Mouse (Mus musculus): Measurements from ENCODE around the gene Mpzl1. TPM values are rescaled to one million over a fixed set of nuclear protein-coding genes. Genes with fewer than 3 reads are reported as not detected.

Gene Mpzl1
- polyA plus RNA-seq, 1 experiment, result 20.7 TPM

DNA sequence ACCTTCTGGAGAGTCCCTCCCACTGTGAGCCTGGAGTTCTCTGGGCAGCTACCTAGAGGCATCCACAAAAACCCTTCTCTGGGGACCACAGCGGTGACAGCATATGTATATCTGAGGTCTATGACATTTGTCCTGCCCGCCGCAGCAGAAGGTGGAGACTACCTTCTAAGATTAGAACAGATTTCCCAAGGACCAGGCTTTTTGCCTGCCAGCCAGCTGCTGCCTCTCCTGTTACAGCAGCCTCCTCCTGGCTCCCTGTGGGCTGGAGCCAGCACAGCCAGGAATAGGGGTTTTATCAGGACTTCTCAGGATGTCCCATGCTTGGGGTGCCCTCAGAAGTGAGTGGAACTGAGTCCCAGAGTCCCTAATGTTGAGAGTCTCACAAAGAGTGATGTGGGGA, 42.7 kb upstream of the Mpzl1 start:
- Histone ChIP-seq H3K4me3 (replicated peaks; ENCODE audit: control insufficient read depth, low read depth, low read length) (no peak overlapping the region), H3K27ac (ENCODE audit: control insufficient read depth, insufficient read depth, low read depth, low read length, poor library complexity) (no peak overlapping the region), H3K4me1 (ENCODE audit: control insufficient read depth, insufficient read depth, low read length) (peaks cover 12% of the 10 kb centered on the region)
- WGBS, result 84% methylated on average over 3 of the region's 3 CpGs
- no peak for TF ChIP-seq CTCF (IDR thresholded peaks at IDR 0.05; ENCODE audit: control insufficient read depth, insufficient read depth, low read length)
- no peak for TF ChIP-seq POLR2A (IDR thresholded peaks at IDR 0.05; ENCODE audit: borderline replicate concordance, control insufficient read depth, low read depth, low read length)

- H3K4me3 ChIP-seq (replicated peaks; ENCODE audit: control insufficient read depth, low read depth, low read length), result no peak overlapping the region
- H3K27ac ChIP-seq (ENCODE audit: control insufficient read depth, insufficient read depth, low read depth, low read length, poor library complexity), result peak overlapping the region; percentile 16
- peaks cover 6% of the 10 kb centered on the region for H3K4me1 ChIP-seq (ENCODE audit: control insufficient read depth, insufficient read depth, low read length)
- 22% methylated on average over 9 of the region's 9 CpGs for WGBS
- no peak for TF ChIP-seq CTCF (IDR thresholded peaks at IDR 0.05; ENCODE audit: control insufficient read depth, insufficient read depth, low read length)
- TF ChIP-seq POLR2A (IDR thresholded peaks at IDR 0.05; ENCODE audit: borderline replicate concordance, control insufficient read depth, low read depth, low read length), result no peak
Measured at GRCm38 (mm10) chr1:165675167-165675566, 40.8 kb upstream of the Mpzl1 start.

DNA sequence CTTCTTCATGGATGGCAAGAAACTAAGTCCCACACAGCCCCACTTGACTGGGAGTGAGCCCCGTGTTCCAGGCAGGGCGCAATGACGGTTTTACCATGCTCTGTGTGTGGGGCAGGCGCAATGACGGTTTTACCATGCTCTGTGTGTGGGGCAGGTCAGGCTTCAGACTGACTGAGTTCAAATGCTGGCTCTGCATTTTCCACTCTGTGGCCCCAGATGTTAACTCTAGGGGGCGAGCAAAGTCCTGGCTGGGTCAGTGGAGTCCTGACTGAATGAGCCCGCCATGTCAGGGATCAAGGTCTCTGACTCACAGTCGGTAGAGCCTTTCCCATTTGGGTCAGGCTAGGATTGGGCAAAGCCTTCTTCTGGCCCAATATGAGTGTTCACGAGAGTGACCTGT, 38.0 kb upstream of the Mpzl1 start:
- Histone ChIP-seq H3K4me3 (replicated peaks; ENCODE audit: control insufficient read depth, low read depth, low read length) (no peak overlapping the region), H3K4me1 (ENCODE audit: control insufficient read depth, insufficient read depth, low read length) (peaks cover 4% of the 10 kb centered on the region; the same call in 1 of the 2 replicates), H3K27ac (ENCODE audit: control insufficient read depth, insufficient read depth, low read depth, low read length, poor library complexity) (no peak overlapping the region)
- 63% methylated on average over 9 of the region's 9 CpGs for WGBS
- no peak for TF ChIP-seq POLR2A (IDR thresholded peaks at IDR 0.05; ENCODE audit: borderline replicate concordance, control insufficient read depth, low read depth, low read length)
- peak; percentile 37; the same call in 1 of the 2 replicates for TF ChIP-seq CTCF (IDR thresholded peaks at IDR 0.05; ENCODE audit: control insufficient read depth, insufficient read depth, low read length)

GRCm38 (mm10) chr1:165670056-165670455, 35.7 kb upstream of the Mpzl1 start:
- TF ChIP-seq CTCF (IDR thresholded peaks at IDR 0.05; ENCODE audit: control insufficient read depth, insufficient read depth, low read length) (no peak), POLR2A (IDR thresholded peaks at IDR 0.05; ENCODE audit: borderline replicate concordance, control insufficient read depth, low read depth, low read length) (no peak)
- Histone ChIP-seq H3K4me1 (ENCODE audit: control insufficient read depth, insufficient read depth, low read length) (peaks cover 3% of the 10 kb centered on the region; the same call in 1 of the 2 replicates), H3K4me3 (replicated peaks; ENCODE audit: control insufficient read depth, low read depth, low read length) (no peak overlapping the region), H3K27ac (ENCODE audit: control insufficient read depth, insufficient read depth, low read depth, low read length, poor library complexity) (no peak overlapping the region)
- WGBS, result 81% methylated on average over 6 of the region's 6 CpGs

GRCm38 (mm10) chr1:165668904-165669303, 34.6 kb upstream of the Mpzl1 start:
- Histone ChIP-seq H3K27ac (ENCODE audit: control insufficient read depth, insufficient read depth, low read depth, low read length, poor library complexity) (no peak overlapping the region), H3K4me1 (ENCODE audit: control insufficient read depth, insufficient read depth, low read length) (peaks cover 1% of the 10 kb centered on the region; the same call in 1 of the 2 replicates), H3K4me3 (replicated peaks; ENCODE audit: control insufficient read depth, low read depth, low read length) (no peak overlapping the region)
- 70% methylated on average over 4 of the region's 4 CpGs for WGBS
- TF ChIP-seq CTCF (IDR thresholded peaks at IDR 0.05; ENCODE audit: control insufficient read depth, insufficient read depth, low read length) (no peak), POLR2A (IDR thresholded peaks at IDR 0.05; ENCODE audit: borderline replicate concordance, control insufficient read depth, low read depth, low read length) (no peak)

- WGBS, result 74% methylated on average over 13 of the region's 13 CpGs
- H3K27ac ChIP-seq (ENCODE audit: control insufficient read depth, insufficient read depth, low read depth, low read length, poor library complexity), result no peak overlapping the region
- TF ChIP-seq POLR2A (IDR thresholded peaks at IDR 0.05; ENCODE audit: borderline replicate concordance, control insufficient read depth, low read depth, low read length) (no peak), CTCF (IDR thresholded peaks at IDR 0.05; ENCODE audit: control insufficient read depth, insufficient read depth, low read length) (no peak)
- H3K4me1 ChIP-seq (ENCODE audit: control insufficient read depth, insufficient read depth, low read length), result peaks cover 3% of the 10 kb centered on the region; the same call in 1 of the 2 replicates
- H3K4me3 ChIP-seq (replicated peaks; ENCODE audit: control insufficient read depth, low read depth, low read length), result no peak overlapping the region
Measured at GRCm38 (mm10) chr1:165667380-165667779, 33.0 kb upstream of the Mpzl1 start.

DNA sequence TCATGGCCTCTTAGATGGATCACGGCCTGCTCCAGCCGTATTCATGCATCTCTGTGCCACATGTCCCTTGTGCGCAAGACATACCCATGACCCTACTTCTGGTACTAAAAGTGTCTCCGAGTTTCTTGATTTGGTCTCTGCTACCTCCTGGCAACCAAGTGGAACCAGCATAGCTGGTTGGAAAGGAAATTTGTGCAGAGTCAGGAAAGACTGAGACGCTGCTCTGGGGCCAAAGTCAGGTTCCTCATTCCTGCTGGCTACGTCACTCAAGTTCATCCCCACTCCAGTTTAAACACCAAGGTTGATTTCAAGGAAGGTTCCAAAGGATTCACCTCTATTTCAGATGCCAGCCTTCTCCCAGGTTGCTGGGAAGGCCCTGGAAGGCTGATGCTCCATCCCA, 32.6 kb upstream of the Mpzl1 start:
- no peak for TF ChIP-seq CTCF (IDR thresholded peaks at IDR 0.05; ENCODE audit: control insufficient read depth, insufficient read depth, low read length)
- TF ChIP-seq POLR2A (IDR thresholded peaks at IDR 0.05; ENCODE audit: borderline replicate concordance, control insufficient read depth, low read depth, low read length), result no peak
- peaks cover 3% of the 10 kb centered on the region; the same call in 1 of the 2 replicates for H3K4me1 ChIP-seq (ENCODE audit: control insufficient read depth, insufficient read depth, low read length)
- 55% methylated on average over 6 of the region's 6 CpGs for WGBS
- no peak overlapping the region for H3K4me3 ChIP-seq (replicated peaks; ENCODE audit: control insufficient read depth, low read depth, low read length)
- H3K27ac ChIP-seq (ENCODE audit: control insufficient read depth, insufficient read depth, low read depth, low read length, poor library complexity), result no peak overlapping the region

- TF ChIP-seq CTCF (IDR thresholded peaks at IDR 0.05; ENCODE audit: control insufficient read depth, insufficient read depth, low read length) (no peak), POLR2A (IDR thresholded peaks at IDR 0.05; ENCODE audit: borderline replicate concordance, control insufficient read depth, low read depth, low read length) (no peak)
- no peak overlapping the region for H3K27ac ChIP-seq (ENCODE audit: control insufficient read depth, insufficient read depth, low read depth, low read length, poor library complexity)
- H3K4me1 ChIP-seq (ENCODE audit: control insufficient read depth, insufficient read depth, low read length), result peaks cover 3% of the 10 kb centered on the region; the same call in 1 of the 2 replicates
- H3K4me3 ChIP-seq (replicated peaks; ENCODE audit: control insufficient read depth, low read depth, low read length), result no peak overlapping the region
- WGBS, result 85% methylated on average over 5 of the region's 5 CpGs
Measured at GRCm38 (mm10) chr1:165665758-165666157, 31.4 kb upstream of the Mpzl1 start.

DNA sequence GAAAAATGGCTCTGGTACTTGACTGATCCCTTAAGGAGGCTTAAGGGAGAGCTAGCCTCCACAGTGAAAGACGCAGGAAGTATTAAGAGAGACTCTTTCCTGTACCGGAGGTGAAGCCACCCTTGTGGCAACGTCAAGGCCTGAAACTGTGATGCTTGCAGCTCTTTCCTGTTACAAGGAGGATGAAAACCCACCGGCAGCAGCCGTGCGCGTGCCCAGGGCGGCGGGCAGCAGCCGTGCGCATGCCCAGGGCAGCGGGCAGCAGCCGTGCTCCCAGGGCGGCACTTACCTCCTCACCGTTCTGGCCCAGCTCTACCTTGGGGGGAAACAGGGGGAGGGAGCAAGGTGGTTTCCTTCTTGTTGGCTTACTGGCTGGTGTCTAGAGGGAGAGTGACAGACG, 28.9 kb upstream of the Mpzl1 start:
- H3K27ac ChIP-seq (ENCODE audit: control insufficient read depth, insufficient read depth, low read depth, low read length, poor library complexity), result peak overlapping the region; percentile 64
- peaks cover 3% of the 10 kb centered on the region; the same call in 1 of the 2 replicates for H3K4me1 ChIP-seq (ENCODE audit: control insufficient read depth, insufficient read depth, low read length)
- H3K4me3 ChIP-seq (replicated peaks; ENCODE audit: control insufficient read depth, low read depth, low read length), result no peak overlapping the region
- no peak for TF ChIP-seq CTCF (IDR thresholded peaks at IDR 0.05; ENCODE audit: control insufficient read depth, insufficient read depth, low read length)
- TF ChIP-seq POLR2A (IDR thresholded peaks at IDR 0.05; ENCODE audit: borderline replicate concordance, control insufficient read depth, low read depth, low read length), result no peak
- 55% methylated on average over 16 of the region's 16 CpGs for WGBS
